Mouse (Mus musculus) CD4-positive helper T cell, adult 2 months (primary cell): ENCODE data around the gene Vmn2r78.
"Not testable (repeated sequence)": the region's sequence is repeated elsewhere in the genome, so short reads cannot be mapped to it uniquely, and the experiment has no call there.

Experiments
- DNase-seq: peaks from one replicate; pipeline ENCODE4 v3.0.0-alpha.2; 2012; ENCODE audit warnings: low read depth, missing footprints, low spot score

Gene Vmn2r78

DNA sequence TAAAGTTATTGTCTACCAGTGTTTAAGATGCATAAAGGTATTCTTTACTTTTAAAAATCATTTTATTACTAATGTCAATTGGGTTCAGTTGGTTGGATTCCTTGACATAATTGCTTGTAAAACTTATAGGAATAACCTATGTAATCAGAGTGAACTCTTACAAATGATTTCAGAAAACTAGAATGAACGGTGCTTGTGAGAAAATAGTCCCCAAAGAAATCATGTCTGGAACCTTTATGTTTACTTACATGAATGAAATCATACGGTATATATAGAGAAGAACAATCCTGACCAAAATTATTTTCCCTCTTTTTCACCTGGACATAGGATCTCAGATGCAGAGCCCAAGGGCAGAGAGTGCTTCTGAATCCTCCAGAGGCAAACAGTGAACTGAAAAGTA is at the start of gene Vmn2r78:
Gene Vmn2r78, plus strand, starts transcription at position 301 of the 400 bp plus-strand sequence.
- DNase-seq: not testable (repeated sequence)

DNA sequence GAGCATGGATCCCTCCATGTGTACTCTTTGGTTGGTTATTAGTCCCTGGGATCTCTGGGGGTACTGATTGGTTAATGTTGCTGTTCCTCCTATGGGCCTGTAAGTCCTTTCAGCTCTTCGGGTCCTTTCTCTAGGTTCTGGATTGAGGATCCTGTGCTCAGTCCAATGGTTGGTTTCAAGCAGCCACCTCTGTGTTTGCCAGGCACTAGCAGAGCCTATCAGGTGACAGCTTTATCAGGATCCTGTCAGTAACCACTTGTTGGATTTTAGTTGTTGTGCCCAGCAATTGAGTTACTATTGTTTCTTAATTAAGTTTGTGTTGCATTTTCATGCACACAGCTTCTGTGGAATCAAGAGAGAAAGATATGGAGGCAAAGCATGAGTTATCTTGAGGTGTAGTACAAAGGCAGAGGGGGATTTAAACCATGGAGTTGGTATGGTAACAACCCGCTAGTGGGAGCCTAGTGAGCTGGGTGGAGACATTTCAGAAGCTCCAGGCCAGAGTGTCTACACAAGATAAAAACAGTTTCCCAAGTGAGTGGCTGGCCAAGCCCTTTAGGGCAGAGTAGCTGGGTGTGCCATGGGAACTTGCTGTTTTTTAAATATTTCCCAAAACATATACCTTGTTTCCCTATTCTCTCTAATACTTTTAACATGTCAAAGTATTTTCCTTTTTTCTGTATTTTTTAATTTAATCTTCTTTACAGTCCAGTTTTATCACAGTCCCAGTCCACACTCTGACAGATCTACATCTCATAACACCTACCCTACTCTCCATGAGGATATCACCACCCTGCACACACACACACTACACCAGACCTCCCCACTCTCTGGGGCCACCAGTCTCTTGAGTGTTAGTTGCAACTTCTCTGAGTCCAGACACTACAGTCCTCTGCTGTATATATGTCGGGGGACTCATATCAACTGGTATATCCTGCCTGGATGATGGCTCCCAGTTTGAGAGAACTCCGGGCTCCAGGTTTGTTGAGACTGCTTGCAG is 25.1 kb upstream of the Vmn2r78 start:
- no peak for DNase-seq

DNA sequence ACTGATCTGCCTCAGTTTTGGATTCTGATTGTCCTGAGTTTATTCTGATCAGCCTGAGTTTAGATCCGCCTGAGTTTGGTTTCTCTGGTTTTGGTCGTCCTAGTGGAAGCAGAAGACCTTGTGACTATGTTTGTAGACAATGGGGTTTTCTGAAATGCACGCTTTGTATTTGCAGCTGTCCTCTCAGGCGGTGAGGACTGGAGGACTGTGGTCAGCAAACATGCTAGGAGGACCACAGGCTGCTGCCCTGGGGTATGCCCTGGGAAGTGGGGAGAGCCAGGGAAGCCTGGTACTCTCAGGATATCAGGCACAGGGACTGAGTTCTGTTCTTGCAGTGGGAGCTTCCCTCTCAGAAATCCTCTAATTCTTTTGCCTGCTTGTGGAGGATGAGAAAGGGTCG is 22.4 kb downstream of the Vmn2r78 start:
- no peak for DNase-seq

DNA sequence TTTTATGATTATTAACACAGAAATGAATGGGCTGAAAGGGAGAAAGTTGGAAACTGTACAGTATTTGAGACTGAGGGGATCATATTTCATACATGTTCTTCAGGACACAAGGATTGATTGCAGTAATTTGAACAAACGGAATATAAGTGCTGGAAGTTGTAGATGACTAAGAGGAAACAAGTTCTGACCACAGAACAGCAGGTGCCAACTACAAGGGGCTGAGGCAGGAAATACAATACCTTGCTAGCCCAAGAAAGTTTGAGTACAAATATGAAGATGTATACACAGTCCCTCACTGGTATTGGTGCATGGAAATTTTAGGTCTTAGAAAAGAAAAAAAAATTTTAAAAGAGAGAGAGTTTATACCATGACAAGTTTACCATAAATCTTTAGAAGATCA is 79.8 kb downstream of the Vmn2r78 start:
- DNase-seq: no peak

DNA sequence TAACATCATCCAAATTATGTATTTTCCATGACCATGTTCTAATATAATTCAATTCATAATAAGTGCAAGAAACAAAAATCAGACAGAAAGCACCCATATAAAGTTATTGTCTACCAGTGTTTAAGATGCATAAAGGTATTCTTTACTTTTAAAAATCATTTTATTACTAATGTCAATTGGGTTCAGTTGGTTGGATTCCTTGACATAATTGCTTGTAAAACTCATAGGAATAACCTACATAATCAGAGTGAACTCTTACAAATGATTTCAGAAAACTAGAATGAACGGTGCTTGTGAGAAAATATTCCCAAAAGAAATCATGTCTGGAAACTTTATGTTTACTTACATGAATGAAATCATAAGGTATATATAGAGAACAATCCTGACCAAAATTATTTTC is 80.9 kb downstream of the Vmn2r78 start, which contains the start of gene Vmn2r79:
Gene Vmn2r79, plus strand, starts transcription at position 301 of the 400 bp plus-strand sequence.
- not testable (repeated sequence) for DNase-seq
